Mouse (Mus musculus): Measurements from ENCODE around the gene Usp21. TPM values are rescaled to one million over a fixed set of nuclear protein-coding genes. Genes with fewer than 3 reads are reported as not detected.
"Not testable (repeated sequence)": the region's sequence is repeated elsewhere in the genome, so short reads cannot be mapped to it uniquely, and the experiment has no call there.

The Usp21 gene
- total RNA-seq (2021), result 10 to 100 TPM; 31.8 to 40.2 TPM
- long read RNA-seq, experiment 1, transcript Usp21-201 (13 exons, 2,219 nt), result major isoform, 16 of 33 reads
- long read RNA-seq, experiment 1, partial matches to known transcripts, result 3 of 33 reads
- long read RNA-seq, experiment 1, other reads (novel, unspliced or antisense), result 11 of 33 reads
- long read RNA-seq, experiment 2, transcript Usp21-201 (13 exons, 2,219 nt), result major isoform, 12 of 20 reads
- long read RNA-seq, experiment 2, partial matches to known transcripts, result 2 of 20 reads
- long read RNA-seq, experiment 2, other reads (novel, unspliced or antisense), result 6 of 20 reads

DNA sequence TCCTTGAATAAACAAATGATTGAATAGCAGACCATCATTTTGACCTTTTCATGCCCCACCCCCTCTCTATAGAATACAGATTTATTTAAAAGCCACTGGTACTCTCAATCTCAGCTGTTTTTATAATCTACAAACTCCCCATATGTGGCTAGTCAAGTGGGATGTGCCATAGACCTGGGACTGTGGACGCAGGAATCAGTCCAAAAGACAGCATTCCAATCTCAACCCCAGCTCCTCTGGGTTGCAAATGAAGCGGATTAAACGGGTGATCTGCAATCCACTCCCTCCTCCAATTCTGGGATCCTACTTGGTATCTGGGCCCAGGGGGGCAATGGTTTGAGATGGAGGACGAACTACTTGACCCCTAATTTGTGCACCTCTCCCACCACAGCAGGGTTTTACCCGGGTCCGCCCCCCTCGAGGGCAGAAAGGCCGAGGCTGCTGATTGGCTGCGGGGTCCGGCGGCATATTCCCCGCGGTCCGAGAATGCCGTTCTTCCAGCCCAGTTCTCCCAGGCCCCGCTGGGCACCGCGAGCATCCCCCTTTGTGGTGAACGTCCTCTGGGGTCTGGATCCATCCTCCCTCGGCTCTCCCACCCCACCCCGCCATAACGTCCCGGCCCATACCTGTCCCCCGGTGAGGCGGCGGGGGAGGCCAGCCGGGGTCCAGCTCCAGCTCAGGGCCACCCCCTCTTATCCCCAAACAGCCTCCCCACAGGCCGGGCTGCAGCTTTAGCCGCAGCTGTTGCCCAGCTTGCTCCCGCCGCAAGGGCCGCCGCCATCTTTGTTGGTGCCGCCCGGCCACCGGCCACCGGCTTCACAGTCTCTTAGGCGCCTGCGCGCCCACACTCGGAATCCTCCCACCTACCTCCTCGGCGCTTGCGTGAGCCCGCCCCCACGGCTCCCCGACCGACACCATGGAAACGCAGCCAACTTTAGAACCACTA is at the start of gene Usp21:
TSS of gene Usp21 (minus strand) at position 856 of the 946 bp plus-strand sequence.
- peak; percentile 96 for DNase-seq

DNA sequence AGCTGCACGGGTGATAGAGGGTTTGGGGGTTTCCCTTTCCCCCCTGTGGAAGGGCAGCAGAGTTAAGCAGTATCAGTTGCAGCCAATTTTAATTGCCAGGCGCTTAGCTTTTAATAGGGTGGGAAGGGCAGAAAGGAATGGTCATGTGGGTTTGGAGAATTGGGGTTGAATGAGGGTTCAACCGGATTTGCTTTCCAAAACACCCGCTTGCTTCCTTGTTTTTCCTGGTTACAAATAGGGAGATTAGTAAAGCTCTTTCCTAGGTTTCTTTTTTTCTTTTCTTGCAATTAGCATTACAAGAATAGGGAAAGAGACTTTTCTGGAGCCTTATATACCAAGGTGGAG is 42.4 kb upstream of the Usp21 start:
- DNase-seq, result no peak

GRCm38 (mm10) chr1:171329433-171330215 is 41.8 kb upstream of the Usp21 start:
- no peak for DNase-seq

DNA sequence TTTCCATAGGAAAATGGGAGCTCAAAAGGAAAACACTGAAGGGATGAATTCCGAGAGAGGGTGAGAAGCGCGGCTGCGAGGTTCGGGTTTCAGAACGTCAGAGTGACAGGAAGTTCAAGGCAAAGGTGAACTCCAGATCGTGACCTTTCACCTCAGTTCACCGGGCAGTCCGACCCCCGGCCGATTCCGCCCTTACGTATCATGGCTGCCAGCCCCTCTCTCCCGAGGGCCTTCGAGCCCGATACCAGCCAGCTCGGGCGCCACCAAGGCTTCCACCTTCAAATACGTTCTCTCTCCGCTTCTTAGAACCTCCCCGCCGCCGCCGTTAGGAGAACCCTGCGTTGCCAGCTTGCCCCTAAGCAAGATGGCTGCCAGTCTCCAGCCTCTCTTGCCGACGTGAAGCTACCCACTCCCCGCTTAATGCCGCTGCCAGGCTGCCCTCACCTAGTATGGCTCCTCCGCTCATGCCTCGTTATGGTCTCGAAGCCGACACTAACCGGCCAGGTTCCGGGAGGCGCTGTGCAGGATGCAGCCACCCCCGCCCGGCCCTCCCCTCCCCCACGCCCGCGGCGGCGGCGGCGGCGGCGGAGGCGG is 41.1 kb upstream of the Usp21 start, which contains the start of gene Dedd:
TSS of gene Dedd (plus strand) at position 307 of the 594 bp plus-strand sequence.
- DNase-seq, result peak; percentile 91

DNA sequence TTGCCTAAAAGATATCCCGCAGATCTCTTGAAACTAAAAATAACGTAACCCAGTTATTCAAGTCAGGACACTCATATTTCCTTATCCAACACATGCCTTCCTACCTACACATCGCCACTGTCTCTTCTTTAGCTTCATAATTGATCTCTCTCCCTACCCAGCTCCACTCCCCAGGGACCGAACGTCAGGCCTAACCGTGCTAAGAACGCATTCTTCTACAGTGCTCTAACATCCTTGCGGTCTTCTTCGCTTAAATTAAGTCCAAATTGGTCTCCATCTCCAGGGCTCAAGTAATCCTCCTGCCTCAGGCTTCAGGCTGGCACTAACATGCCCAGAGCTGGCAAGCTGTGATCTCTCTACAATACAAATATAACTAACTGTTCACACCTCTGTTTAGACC is 40.5 kb upstream of the Usp21 start:
- DNase-seq, result peak; percentile 22

DNA sequence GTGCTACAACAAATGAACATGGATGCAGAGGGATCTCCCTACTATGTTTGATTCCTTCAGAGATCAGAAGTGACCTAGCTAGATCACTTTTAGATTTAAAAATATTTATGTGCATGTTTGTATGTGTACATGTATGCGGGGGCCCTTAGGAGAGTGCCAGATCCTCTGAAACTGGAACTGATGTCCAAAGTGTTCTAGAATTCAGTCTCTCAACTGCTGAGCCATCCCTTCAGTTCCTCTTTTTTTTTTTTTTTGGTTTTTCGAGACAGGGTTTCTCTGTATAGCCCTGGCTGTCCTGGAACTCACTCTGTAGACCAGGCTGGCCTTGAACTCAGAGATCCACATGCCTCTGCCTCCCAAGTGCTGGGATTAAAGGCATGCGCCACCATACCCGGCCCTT is 38.8 kb upstream of the Usp21 start:
- DNase-seq, result not testable (repeated sequence)

GRCm38 (mm10) chr1:171325571-171325970 is 37.8 kb upstream of the Usp21 start:
- no peak for DNase-seq

GRCm38 (mm10) chr1:171322012-171322411 is 34.2 kb upstream of the Usp21 start:
- DNase-seq, result no peak

- DNase-seq, result peak; percentile 42
Observed at GRCm38 (mm10) chr1:171321415-171321814, 33.6 kb upstream of the Usp21 start.

GRCm38 (mm10) chr1:171320151-171320550 is 32.4 kb upstream of the Usp21 start:
- DNase-seq, result no peak

DNA sequence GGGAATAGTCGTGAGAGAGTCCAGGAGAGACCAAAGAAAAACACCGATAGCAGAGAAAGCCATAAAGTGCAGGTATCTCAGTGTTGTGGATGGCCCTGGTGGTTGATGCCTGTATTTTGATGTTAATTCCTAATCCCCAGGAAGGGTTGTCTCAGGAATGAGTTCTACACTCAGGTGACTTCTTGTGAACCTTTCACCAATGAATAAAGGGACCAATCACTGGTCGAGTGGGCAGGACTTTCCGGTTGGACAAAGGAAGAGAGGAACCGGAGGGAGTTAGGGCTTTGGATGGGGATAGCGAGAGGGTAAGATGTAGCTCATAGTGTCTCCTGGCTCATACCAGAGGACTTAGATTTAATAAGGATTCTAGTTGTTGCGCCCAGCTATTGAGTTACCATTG is 32.0 kb upstream of the Usp21 start:
- no peak for DNase-seq

DNA sequence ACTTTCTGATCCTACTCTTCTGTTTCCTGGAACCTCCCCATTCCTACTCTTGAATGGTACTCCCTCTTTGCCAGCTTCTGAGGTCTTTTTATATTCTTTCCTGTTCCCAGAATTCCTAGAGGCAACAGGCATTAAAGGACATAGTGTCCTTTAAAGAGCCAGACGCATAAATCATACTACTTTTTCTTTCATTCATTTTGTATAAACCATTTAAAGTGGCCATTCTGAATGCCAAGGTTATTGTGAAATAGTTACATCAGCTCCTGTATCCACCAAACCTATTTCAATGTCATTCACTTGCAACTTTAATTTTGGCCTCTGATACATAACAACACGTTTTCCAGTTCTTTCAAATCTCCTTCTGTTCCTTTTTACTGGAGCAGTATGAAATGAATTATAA is 21.5 kb upstream of the Usp21 start:
- DNase-seq, result no peak

DNA sequence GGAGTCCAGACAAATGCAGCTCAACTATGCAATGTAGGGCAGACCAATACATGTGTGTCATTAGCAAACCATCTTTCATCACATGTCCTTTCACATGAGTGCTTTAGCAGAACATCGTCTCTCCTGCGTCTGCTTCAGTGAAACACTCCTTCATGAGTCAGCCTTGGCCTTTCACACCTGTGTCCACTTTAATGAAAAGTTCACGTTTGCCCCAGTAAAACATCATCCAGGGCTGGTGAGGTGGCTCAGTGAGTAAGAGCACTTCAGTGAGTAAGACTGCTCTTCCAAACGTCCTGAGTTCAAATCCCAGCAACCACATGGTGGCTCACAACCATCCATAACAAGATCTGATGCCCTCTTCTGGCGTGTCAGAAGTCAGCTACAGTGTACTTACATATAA is 18.4 kb upstream of the Usp21 start:
- not testable (repeated sequence) for DNase-seq

GRCm38 (mm10) chr1:171298226-171298625 is 10.4 kb upstream of the Usp21 start:
- no peak for DNase-seq

DNA sequence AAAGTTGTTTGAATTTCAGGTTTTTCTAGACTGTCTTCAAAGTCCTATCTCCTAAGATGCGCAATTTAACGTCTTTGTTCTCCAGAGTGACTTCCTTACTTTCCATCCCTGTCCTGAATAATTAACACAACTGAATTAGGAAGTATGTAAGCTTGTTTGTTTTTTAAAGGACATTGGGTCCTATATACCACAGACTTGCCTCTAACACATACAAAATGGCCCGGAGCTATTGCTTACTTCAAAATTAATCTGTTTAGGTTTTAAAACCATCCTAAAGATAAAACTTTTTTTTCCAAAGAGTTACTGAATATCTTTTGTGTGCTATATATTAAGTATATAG is 7.2 kb upstream of the Usp21 start:
- no peak for DNase-seq

GRCm38 (mm10) chr1:171294298-171295062 is 6.7 kb upstream of the Usp21 start, which contains the start of gene Ufc1:
TSS of gene Ufc1 (minus strand) at chr1:171295024.
- peak; percentile 83 for DNase-seq

DNA sequence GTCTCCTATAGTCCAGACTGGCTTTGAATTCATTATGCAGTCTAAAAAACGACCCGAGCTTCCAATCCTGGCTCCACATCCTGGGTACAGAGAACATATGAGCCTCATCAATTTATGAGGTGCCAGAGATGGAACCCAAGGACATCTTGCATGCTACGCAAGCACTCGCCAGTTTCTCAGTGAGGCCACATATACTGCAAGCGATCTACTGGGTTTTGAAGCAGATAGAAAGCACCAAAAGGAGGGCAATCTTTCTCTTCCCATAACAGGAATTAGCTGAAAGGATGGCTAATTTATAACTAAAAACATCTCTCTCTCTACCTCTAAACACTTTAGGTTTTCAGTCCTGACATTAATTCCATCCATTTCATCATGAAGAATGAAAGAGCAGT is 6.1 kb upstream of the Usp21 start:
- no peak for DNase-seq

- no peak for DNase-seq
Observed at GRCm38 (mm10) chr1:171293351-171293750, 5.6 kb upstream of the Usp21 start.

DNA sequence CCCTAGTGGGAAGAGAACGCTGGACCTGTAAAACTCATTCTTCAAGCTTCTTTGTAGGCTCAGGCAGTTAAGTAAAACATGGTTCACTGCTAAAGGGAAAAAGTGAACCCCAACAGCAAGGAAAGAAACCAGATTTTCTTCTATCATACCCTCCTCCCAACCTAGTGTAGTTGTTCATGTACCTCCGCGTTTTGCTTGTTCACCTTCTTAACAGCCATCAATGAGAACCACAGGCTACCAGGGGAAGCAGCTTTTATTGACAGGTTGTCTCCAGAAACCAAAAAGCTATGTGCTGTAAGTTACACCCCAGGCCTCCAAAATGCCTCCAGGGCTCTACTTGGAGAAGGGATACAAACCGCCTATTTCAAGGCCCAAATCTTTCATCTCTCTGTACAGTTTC is 537 bp upstream of the Usp21 start:
- DNase-seq, result no peak

DNA sequence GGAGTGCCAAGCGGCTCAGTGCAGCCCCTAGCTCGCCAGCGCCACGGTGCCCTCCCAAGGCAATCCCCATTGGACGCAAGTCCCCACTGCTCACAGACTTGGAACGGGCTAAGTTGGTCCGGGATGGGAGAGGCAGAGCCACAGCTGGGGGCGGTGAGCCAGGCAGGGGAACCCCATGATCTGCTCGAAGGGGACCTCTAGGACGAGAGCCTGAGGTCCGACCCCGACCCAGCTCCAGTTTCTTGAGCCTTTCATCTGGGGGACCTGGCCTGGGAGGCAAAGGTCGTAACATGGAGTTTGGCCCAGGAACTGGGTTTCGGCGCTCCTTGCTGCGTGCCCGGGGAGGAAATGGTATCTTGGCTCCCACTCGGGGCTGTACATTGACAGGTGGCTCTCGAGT is 1.3 kb downstream of the Usp21 start:
- DNase-seq, result no peak

- peak; percentile 13 for DNase-seq
Observed at GRCm38 (mm10) chr1:171285096-171285892, 2.5 kb downstream of the Usp21 start.

Measured in adrenal gland, postnatal 10 days (tissue).